Mouse (Mus musculus): ENCODE results near the gene Pitx1. TPM values are rescaled to one million over a fixed set of nuclear protein-coding genes. Genes with fewer than 3 reads are reported as not detected.

Pitx1 gene
- polyA plus RNA-seq, 2 experiments, result 59.5 to 63.1 TPM

- Histone ChIP-seq H3K27ac (replicated peaks; ENCODE audit: low read depth, low read length) (peak overlapping the region; percentile 81), H3K4me2 (replicated peaks; ENCODE audit: low read depth, low read length, severe bottlenecking) (peak overlapping the region; percentile 66), H3K9ac (ENCODE audit: low read depth, low read length, severe bottlenecking) (peak overlapping the region; percentile 77), H3K4me1 (ENCODE audit: control insufficient read depth, insufficient read depth, low read length) (peaks cover 17% of the 10 kb centered on the region; the same call in 1 of the 2 replicates), H3K4me3 (replicated peaks; ENCODE audit: low read length) (peak overlapping the region; percentile 47), H3K27me3 (ENCODE audit: control insufficient read depth, insufficient read depth, low read length) (peaks cover 84% of the 10 kb centered on the region), H3K9me3 (ENCODE audit: control insufficient read depth, low read length) (no peaks in the 10 kb centered on the region), H3K36me3 (ENCODE audit: control insufficient read depth, insufficient read depth, low read length) (no peaks in the 10 kb centered on the region)
- DNase-seq (ENCODE audit: low spot score), result no peak
- TF ChIP-seq POLR2A (IDR thresholded peaks at IDR 0.05; ENCODE audit: borderline replicate concordance, extremely low read depth, insufficient read depth, insufficient read length), result no peak
- ATAC-seq (ENCODE audit: low FRiP score, low read depth), result no peak
- 5% methylated on average over 32 of the region's 32 CpGs for WGBS
These were observed 1.1 kb upstream of the Pitx1 start for GRCm38 (mm10) chr13:55836786-55837780.

GRCm38 (mm10) chr13:55835548-55836097 is 369 bp downstream of the Pitx1 start:
- DNase-seq (ENCODE audit: low spot score), result no peak
- TF ChIP-seq POLR2A (IDR thresholded peaks at IDR 0.05; ENCODE audit: borderline replicate concordance, extremely low read depth, insufficient read depth, insufficient read length), result no peak
- ATAC-seq (ENCODE audit: low FRiP score, low read depth), result no peak

GRCm38 (mm10) chr13:55834667-55835066 is 1.3 kb downstream of the Pitx1 start:
- no peak for ATAC-seq (ENCODE audit: low FRiP score, low read depth)
- Histone ChIP-seq H3K27ac (replicated peaks; ENCODE audit: low read depth, low read length) (peak overlapping the region; percentile 26; the same call in 1 of the 2 replicates), H3K4me1 (ENCODE audit: control insufficient read depth, insufficient read depth, low read length) (peaks cover 10% of the 10 kb centered on the region), H3K4me2 (replicated peaks; ENCODE audit: low read depth, low read length, severe bottlenecking) (peak overlapping the region; percentile 66), H3K9me3 (ENCODE audit: control insufficient read depth, low read length) (no peaks in the 10 kb centered on the region), H3K9ac (ENCODE audit: low read depth, low read length, severe bottlenecking) (peak overlapping the region; percentile 77), H3K27me3 (ENCODE audit: control insufficient read depth, insufficient read depth, low read length) (peaks cover 87% of the 10 kb centered on the region), H3K36me3 (ENCODE audit: control insufficient read depth, insufficient read depth, low read length) (no peaks in the 10 kb centered on the region), H3K4me3 (replicated peaks; ENCODE audit: low read length) (peak overlapping the region; percentile 47)
- 18% methylated on average over 5 of the region's 5 CpGs for WGBS
- no peak for DNase-seq (ENCODE audit: low spot score)
- no peak for TF ChIP-seq POLR2A (IDR thresholded peaks at IDR 0.05; ENCODE audit: borderline replicate concordance, extremely low read depth, insufficient read depth, insufficient read length)

More at GRCm38 (mm10) chr13:55835548-55836097, 369 bp downstream of the Pitx1 start:
- Histone ChIP-seq H3K9ac (ENCODE audit: low read depth, low read length, severe bottlenecking) (peak overlapping the region; percentile 77), H3K4me2 (replicated peaks; ENCODE audit: low read depth, low read length, severe bottlenecking) (peak overlapping the region; percentile 66), H3K4me1 (ENCODE audit: control insufficient read depth, insufficient read depth, low read length) (peaks cover 15% of the 10 kb centered on the region), H3K4me3 (replicated peaks; ENCODE audit: low read length) (peak overlapping the region; percentile 47), H3K27me3 (ENCODE audit: control insufficient read depth, insufficient read depth, low read length) (peaks cover 87% of the 10 kb centered on the region), H3K36me3 (ENCODE audit: control insufficient read depth, insufficient read depth, low read length) (no peaks in the 10 kb centered on the region), H3K9me3 (ENCODE audit: control insufficient read depth, low read length) (no peaks in the 10 kb centered on the region), H3K27ac (replicated peaks; ENCODE audit: low read depth, low read length) (peak overlapping the region; percentile 81)
- WGBS, result 2% methylated on average over 32 of the region's 33 CpGs

- TF ChIP-seq POLR2A (IDR thresholded peaks at IDR 0.05; ENCODE audit: borderline replicate concordance, extremely low read depth, insufficient read depth, insufficient read length), result no peak
These were observed 2.1 kb downstream of the Pitx1 start for GRCm38 (mm10) chr13:55833921-55834320.

GRCm38 (mm10) chr13:55832602-55833001 is 3.4 kb downstream of the Pitx1 start:
- TF ChIP-seq POLR2A (IDR thresholded peaks at IDR 0.05; ENCODE audit: borderline replicate concordance, extremely low read depth, insufficient read depth, insufficient read length), result no peak
- peak overlapping the region; percentile 93 for H3K27ac ChIP-seq (replicated peaks; ENCODE audit: low read depth, low read length)
- no peaks in the 10 kb centered on the region for H3K9me3 ChIP-seq (ENCODE audit: control insufficient read depth, low read length)
- ATAC-seq (ENCODE audit: low FRiP score, low read depth) (no peak), DNase-seq (ENCODE audit: low spot score) (no peak)
- H3K4me2 ChIP-seq (replicated peaks; ENCODE audit: low read depth, low read length, severe bottlenecking), result peak overlapping the region; percentile 66
- peak overlapping the region; percentile 92 for H3K9ac ChIP-seq (ENCODE audit: low read depth, low read length, severe bottlenecking)
- H3K4me1 ChIP-seq (ENCODE audit: control insufficient read depth, insufficient read depth, low read length), result peaks cover 16% of the 10 kb centered on the region
- peaks cover 91% of the 10 kb centered on the region for H3K27me3 ChIP-seq (ENCODE audit: control insufficient read depth, insufficient read depth, low read length)
- peaks cover 16% of the 10 kb centered on the region for H3K36me3 ChIP-seq (ENCODE audit: control insufficient read depth, insufficient read depth, low read length)
- H3K4me3 ChIP-seq (replicated peaks; ENCODE audit: low read length), result peak overlapping the region; percentile 67
- 39% methylated on average over 1 of the region's 1 CpGs for WGBS

More at GRCm38 (mm10) chr13:55833921-55834320, 2.1 kb downstream of the Pitx1 start:
- DNase-seq (ENCODE audit: low spot score) (no peak), ATAC-seq (ENCODE audit: low FRiP score, low read depth) (no peak)
- H3K4me1 ChIP-seq (ENCODE audit: control insufficient read depth, insufficient read depth, low read length), result peaks cover 10% of the 10 kb centered on the region
- H3K4me2 ChIP-seq (replicated peaks; ENCODE audit: low read depth, low read length, severe bottlenecking), result peak overlapping the region; percentile 66
- H3K27me3 ChIP-seq (ENCODE audit: control insufficient read depth, insufficient read depth, low read length), result peaks cover 85% of the 10 kb centered on the region
- H3K9ac ChIP-seq (ENCODE audit: low read depth, low read length, severe bottlenecking), result peak overlapping the region; percentile 77
- H3K4me3 ChIP-seq (replicated peaks; ENCODE audit: low read length), result peak overlapping the region; percentile 47
- H3K27ac ChIP-seq (replicated peaks; ENCODE audit: low read depth, low read length), result 0 out of 2 replicates have a peak overlapping the region, but pooled peaks have one; percentile 46
- WGBS, result 13% methylated on average over 7 of the region's 7 CpGs
- H3K36me3 ChIP-seq (ENCODE audit: control insufficient read depth, insufficient read depth, low read length), result peaks cover 4% of the 10 kb centered on the region; the same call in 1 of the 2 replicates
- no peaks in the 10 kb centered on the region for H3K9me3 ChIP-seq (ENCODE audit: control insufficient read depth, low read length)
